Mouse (Mus musculus) megakaryocyte-erythroid progenitor cell, adult 5-6 weeks (primary cell): Measurements from ENCODE around the gene Tbx5. TPM values are rescaled to one million over a fixed set of nuclear protein-coding genes. Genes with fewer than 3 reads are reported as not detected.

Source experiments
- ATAC-seq: replicated peaks from 2 replicates; pipeline ENCODE4 v1.8.0; 2016; ENCODE audit warnings: mild to moderate bottlenecking, inconsistent platforms; ENCODE audit not compliant: severe bottlenecking, poor library complexity, low FRiP score, low TSS enrichment
- total RNA-seq, 2 experiments: library from RNA; stranded (forward) in 1 of 2; stranded (reverse) in 1 of 2; fragments of 200-1000, 215-1000 nt in 1 of 2; fragments of >200 nt in 1 of 2; fragmentation: Nextera tagmentation in 1 of 2; gene quantifications; 2 replicates each; pipeline ENCODE4 v1.2.3; 2014 to 2017

The Tbx5 gene
- not detected in 2 replicates for total RNA-seq (2014; fragmentation: Nextera tagmentation)
- not detected in 2 replicates for total RNA-seq (2017)

GRCm38 (mm10) chr5:119832479-119832796, at the start of gene Tbx5:
Tbx5 (plus strand) TSS chr5:119832668.
- ATAC-seq: no peak

DNA sequence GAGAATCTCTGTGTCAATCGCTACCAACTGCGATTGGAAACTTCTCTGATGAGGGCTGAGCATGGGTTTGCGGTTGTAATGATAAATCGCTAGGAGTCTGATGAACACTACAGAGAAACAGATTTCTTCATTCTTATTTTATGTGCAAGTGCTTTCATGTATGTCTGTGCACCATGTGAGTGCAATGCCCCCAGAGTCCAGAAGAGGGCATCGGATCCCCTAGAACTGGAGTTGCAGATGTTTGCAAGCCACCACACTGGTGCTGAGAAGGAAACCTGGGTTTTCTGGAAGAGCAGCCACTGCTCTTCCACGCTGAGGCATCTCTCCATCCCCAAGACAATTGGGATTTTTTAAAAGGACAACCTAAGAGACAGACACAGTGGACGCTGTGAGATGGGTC, 46.5 kb upstream of the Tbx5 start:
- no peak for ATAC-seq

- no peak for ATAC-seq
Measured at GRCm38 (mm10) chr5:119791664-119792063, 40.8 kb upstream of the Tbx5 start.

DNA sequence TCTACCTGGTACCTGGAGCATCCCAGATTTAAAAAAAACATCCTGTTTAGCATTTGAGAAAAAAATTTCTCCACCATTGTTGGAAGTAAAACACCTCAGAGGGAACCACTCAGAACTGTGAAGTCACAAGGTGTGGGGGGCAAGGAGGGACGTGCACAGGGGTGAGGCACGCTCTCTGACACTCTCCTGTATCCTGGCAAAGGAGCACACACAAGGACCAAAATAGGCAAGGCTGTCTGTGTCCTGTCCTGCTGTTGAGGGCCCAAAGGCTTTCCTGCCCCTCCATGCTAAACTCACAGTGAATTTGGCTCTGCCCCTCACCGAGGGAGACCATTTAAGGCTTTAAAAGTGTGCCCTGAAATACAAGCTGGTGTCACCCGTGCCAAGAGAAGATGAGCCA, 38.5 kb upstream of the Tbx5 start:
- ATAC-seq: no peak

GRCm38 (mm10) chr5:119795376-119795775, 37.1 kb upstream of the Tbx5 start:
- ATAC-seq: no peak

- ATAC-seq: no peak
Measured at GRCm38 (mm10) chr5:119795777-119796176, 36.7 kb upstream of the Tbx5 start.

GRCm38 (mm10) chr5:119796443-119797160, 35.9 kb upstream of the Tbx5 start:
- ATAC-seq: no peak

- ATAC-seq: no peak
Measured at GRCm38 (mm10) chr5:119797580-119798150, 34.8 kb upstream of the Tbx5 start.

GRCm38 (mm10) chr5:119798261-119798660, 34.2 kb upstream of the Tbx5 start:
- ATAC-seq: no peak

- ATAC-seq: no peak
Measured at GRCm38 (mm10) chr5:119798713-119799418, 33.6 kb upstream of the Tbx5 start.

GRCm38 (mm10) chr5:119799419-119800242, 32.8 kb upstream of the Tbx5 start:
- no peak for ATAC-seq

GRCm38 (mm10) chr5:119800243-119800665, 32.2 kb upstream of the Tbx5 start:
- no peak for ATAC-seq

- ATAC-seq: no peak
Measured at GRCm38 (mm10) chr5:119802617-119803410, 29.7 kb upstream of the Tbx5 start.

GRCm38 (mm10) chr5:119803411-119804251, 28.8 kb upstream of the Tbx5 start:
- no peak for ATAC-seq

DNA sequence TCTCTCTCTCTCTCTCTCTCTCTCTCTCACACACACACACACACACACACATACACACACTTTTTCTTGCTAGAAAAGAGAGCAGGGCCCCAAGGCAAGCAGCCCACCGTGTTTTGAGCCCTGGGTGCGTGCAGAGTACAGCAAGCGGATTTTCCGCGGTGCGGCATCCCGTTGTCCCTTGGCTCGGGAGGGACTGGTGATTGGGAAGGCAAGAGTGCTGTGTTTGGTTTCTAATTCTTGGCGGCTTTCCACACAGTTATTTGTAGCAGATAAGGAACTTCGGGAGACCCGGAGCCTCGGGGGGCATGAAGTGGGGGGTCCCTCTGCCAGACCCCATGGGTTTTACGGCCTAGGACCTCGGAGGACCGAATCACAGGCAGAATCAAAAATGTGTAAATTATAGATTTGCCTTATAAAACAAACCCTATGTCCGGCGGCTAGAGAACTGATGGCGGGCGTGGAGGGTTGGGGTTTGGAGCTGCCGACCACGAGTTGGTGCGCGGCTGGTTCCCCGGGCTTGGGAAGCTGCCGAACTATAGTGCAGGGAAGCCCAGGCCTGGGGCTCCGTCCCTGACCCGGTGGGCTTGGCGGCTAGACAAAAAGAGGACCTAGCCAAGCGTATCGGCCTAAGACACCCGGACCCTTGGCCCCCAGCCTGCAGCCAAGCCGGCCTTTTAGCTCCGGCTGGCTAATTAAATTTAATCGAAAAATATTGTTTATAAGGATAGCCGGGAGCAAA, 28.0 kb upstream of the Tbx5 start:
- ATAC-seq: no peak

DNA sequence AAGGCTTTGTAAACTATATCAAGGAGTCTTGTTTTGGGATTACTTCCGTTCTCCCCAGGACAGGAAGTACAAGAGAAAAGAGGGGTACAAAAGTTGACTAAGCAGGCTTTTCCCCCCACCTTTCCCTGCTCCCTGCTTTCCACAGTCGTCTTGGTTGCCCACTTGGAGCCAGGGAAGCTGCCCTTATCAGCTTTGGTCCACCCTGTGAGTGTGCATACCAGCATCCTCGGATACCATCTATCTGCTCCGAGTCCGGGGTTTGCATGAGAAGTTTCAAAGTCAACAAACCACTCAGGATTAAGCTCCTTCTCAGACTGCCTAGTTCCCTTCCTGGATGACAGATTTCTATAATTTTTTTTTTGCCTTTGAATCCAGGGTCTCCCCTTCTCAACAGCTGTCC, 26.8 kb upstream of the Tbx5 start:
- ATAC-seq: no peak

DNA sequence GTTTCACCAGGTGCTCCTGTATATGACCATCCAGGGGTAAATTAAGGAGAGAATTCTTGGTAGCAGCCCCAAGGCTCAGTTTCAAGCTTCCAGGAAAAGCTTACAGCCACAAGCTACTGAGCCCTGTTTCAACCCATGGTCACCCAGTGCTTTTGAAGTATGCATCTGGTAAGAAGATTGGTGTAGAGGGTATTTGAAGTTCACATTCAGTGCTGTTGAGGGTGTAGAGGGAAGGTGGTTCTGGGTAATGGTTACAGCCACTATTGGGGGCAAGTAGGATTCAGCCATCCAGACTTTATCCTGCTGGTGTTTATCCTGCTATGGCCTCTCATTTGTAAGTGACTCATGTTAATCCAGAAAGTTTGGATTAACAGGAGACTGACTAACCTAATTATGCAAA, 26.0 kb upstream of the Tbx5 start:
- ATAC-seq: no peak
